Mouse (Mus musculus) cerebellum, adult 2 months (tissue): ENCODE data around the gene Vav1.

Experiments
- CTCF ChIP-seq: fragments of 200-500 bp; IDR thresholded peaks from 2 replicates; pipeline ENCODE4 v1.5.1; 2011; ENCODE audit warnings: low read depth, mild to moderate bottlenecking, control low read depth, low read length, moderate library complexity, borderline replicate concordance; ENCODE audit not compliant: insufficient read depth
- POLR2A ChIP-seq: fragments of 200-500 bp; IDR thresholded peaks from 2 replicates; pipeline ENCODE4 v1.6.1; 2011; ENCODE audit warnings: low read length, control low read depth, borderline replicate concordance; ENCODE audit not compliant: insufficient read depth

- TF ChIP-seq CTCF (no peak), POLR2A (no peak)
These were observed 5.0 kb downstream of the Vav1 start for GRCm38 (mm10) chr17:57283906-57284305.
